Mouse (Mus musculus): ENCODE measurements at regions not wholly inside any gene's neighbourhood (a gene's known extent, or its start where the extent isn't known, plus 50 kb on each side); places are given as distances from the start of the nearest gene placed in this dataset.

- intact Hi-C loops (cut with DNase I): no loop called here
- DNase-seq: no peak
Observed at GRCm38 (mm10) chr12:88530450-88531143, 170.2 kb downstream of the Adck1 start.

- intact Hi-C loops (cut with DNase I): no loop called here
Observed at GRCm38 (mm10) chr12:88532261-88532973, 172.1 kb downstream of the Adck1 start.

GRCm38 (mm10) chr12:88551856-88552255, 170.8 kb upstream of the Nrxn3 start:
- no peak for DNase-seq
- intact Hi-C loops (cut with DNase I): no loop called here

More at GRCm38 (mm10) chr12:88532261-88532973, 172.1 kb downstream of the Adck1 start:
- DNase-seq: no peak

- no peak for DNase-seq
- intact Hi-C loops (cut with DNase I): no loop called here
Observed at GRCm38 (mm10) chr12:88555475-88555874, 167.2 kb upstream of the Nrxn3 start.

- DNase-seq: no peak
- intact Hi-C loops (cut with DNase I): no loop called here
Observed at GRCm38 (mm10) chr12:88558036-88558435, 164.6 kb upstream of the Nrxn3 start.

GRCm38 (mm10) chr12:88579974-88580373, 142.7 kb upstream of the Nrxn3 start:
- no peak for DNase-seq
- intact Hi-C loops (cut with DNase I): no loop called here

- intact Hi-C loops (cut with DNase I): no loop called here
- no peak for DNase-seq
Observed at GRCm38 (mm10) chr12:88605939-88606338, 116.7 kb upstream of the Nrxn3 start.

- no peak for DNase-seq
- intact Hi-C loops (cut with DNase I): no loop called here
Observed at GRCm38 (mm10) chr12:88620084-88620483, 102.6 kb upstream of the Nrxn3 start.

- intact Hi-C loops (cut with DNase I): loop anchor here (5.0 kb wide), 1 partner anchor 1167 kb away; no protein-coding TSS in a partner anchor
- DNase-seq: no peak
Observed at GRCm38 (mm10) chr12:88644281-88644680, 78.4 kb upstream of the Nrxn3 start.

GRCm38 (mm10) chr12:88652001-88652719, 70.5 kb upstream of the Nrxn3 start:
- DNase-seq: no peak
- intact Hi-C loops (cut with DNase I): no loop called here

All from heart, postnatal 36 days (tissue).